Mouse (Mus musculus): ENCODE measurements around the gene Vmn1r196. TPM values are rescaled to one million over a fixed set of nuclear protein-coding genes. Genes with fewer than 3 reads are reported as not detected.
"Not testable (repeated sequence)": the region's sequence is repeated elsewhere in the genome, so short reads cannot be mapped to it uniquely, and the experiment has no call there.

Gene Vmn1r196
- total RNA-seq (2015; ENCODE audit: low replicate concordance) (not detected in 2 replicates), total RNA-seq (2017; ENCODE audit: low replicate concordance) (not detected in 2 replicates)

- ATAC-seq (replicated peaks; ENCODE audit: low FRiP score, poor library complexity, severe bottlenecking): no peak
Measured at GRCm38 (mm10) chr13:22289620-22290019, at the start of gene Vmn1r196. Vmn1r196 (plus strand) TSS chr13:22289920.

- ATAC-seq (replicated peaks; ENCODE audit: low FRiP score, poor library complexity, severe bottlenecking): no peak
Measured at GRCm38 (mm10) chr13:22243915-22244314, 45.8 kb upstream of the Vmn1r196 start, which contains the start of gene Vmn1r194. Vmn1r194 (plus strand) TSS chr13:22244215.

- not testable (repeated sequence) for ATAC-seq (replicated peaks; ENCODE audit: low FRiP score, poor library complexity, severe bottlenecking)
Measured at GRCm38 (mm10) chr13:22270222-22270621, 19.5 kb upstream of the Vmn1r196 start, which contains the start of gene Vmn1r195. Vmn1r195 (plus strand) TSS chr13:22270522.

- no peak for ATAC-seq (replicated peaks; ENCODE audit: low FRiP score, poor library complexity, severe bottlenecking)
Measured at GRCm38 (mm10) chr13:22271721-22272120, 18.0 kb upstream of the Vmn1r196 start.

- ATAC-seq (replicated peaks; ENCODE audit: low FRiP score, poor library complexity, severe bottlenecking): no peak
Measured at GRCm38 (mm10) chr13:22284578-22284977, 5.1 kb upstream of the Vmn1r196 start.

GRCm38 (mm10) chr13:22308075-22308474 lies 18.4 kb downstream of the Vmn1r196 start:
- ATAC-seq (replicated peaks; ENCODE audit: low FRiP score, poor library complexity, severe bottlenecking): not testable (repeated sequence)

- ATAC-seq (replicated peaks; ENCODE audit: low FRiP score, poor library complexity, severe bottlenecking): no peak
Measured at GRCm38 (mm10) chr13:22315361-22315760, 25.6 kb downstream of the Vmn1r196 start.

GRCm38 (mm10) chr13:22317366-22317765 lies 27.6 kb downstream of the Vmn1r196 start:
- no peak for ATAC-seq (replicated peaks; ENCODE audit: low FRiP score, poor library complexity, severe bottlenecking)

GRCm38 (mm10) chr13:22320091-22320490 lies 30.4 kb downstream of the Vmn1r196 start:
- no peak for ATAC-seq (replicated peaks; ENCODE audit: low FRiP score, poor library complexity, severe bottlenecking)

GRCm38 (mm10) chr13:22324289-22324688 lies 34.6 kb downstream of the Vmn1r196 start, which contains the start of gene Vmn1r197:
Vmn1r197 (plus strand) TSS chr13:22324589.
- ATAC-seq (replicated peaks; ENCODE audit: low FRiP score, poor library complexity, severe bottlenecking): no peak

- no peak for ATAC-seq (replicated peaks; ENCODE audit: low FRiP score, poor library complexity, severe bottlenecking)
Measured at GRCm38 (mm10) chr13:22333269-22333668, 43.5 kb downstream of the Vmn1r196 start.

- no peak for ATAC-seq (replicated peaks; ENCODE audit: low FRiP score, poor library complexity, severe bottlenecking)
Measured at GRCm38 (mm10) chr13:22335565-22335964, 45.8 kb downstream of the Vmn1r196 start.

Other genes with a start within 250 kb of the Vmn1r196 start
- gene Hist1h4i, start 248.6 kb upstream of the Vmn1r196 start, total RNA-seq (2015; ENCODE audit: low replicate concordance): 32.4 and 38.2 TPM in 2 replicates
- gene Hist1h4i, start 248.6 kb upstream of the Vmn1r196 start, total RNA-seq (2017; ENCODE audit: low replicate concordance): 129 and 151 TPM in 2 replicates
- 3.7 and 12.3 TPM in 2 replicates for gene Hist1h2ag, start 247.0 kb upstream of the Vmn1r196 start, total RNA-seq (2015; ENCODE audit: low replicate concordance)
- 705 and 715 TPM in 2 replicates for gene Hist1h2ag, start 247.0 kb upstream of the Vmn1r196 start, total RNA-seq (2017; ENCODE audit: low replicate concordance)
- 17.9 and 23.8 TPM in 2 replicates for gene Hist1h2bj, start 246.7 kb upstream of the Vmn1r196 start, total RNA-seq (2015; ENCODE audit: low replicate concordance)
- gene Hist1h2bj, start 246.7 kb upstream of the Vmn1r196 start, total RNA-seq (2017; ENCODE audit: low replicate concordance): 272 and 275 TPM in 2 replicates
- not detected in 2 replicates for gene Vmn1r188, start 205.5 kb upstream of the Vmn1r196 start, total RNA-seq (2015; ENCODE audit: low replicate concordance)
- not detected in 2 replicates for gene Vmn1r188, start 205.5 kb upstream of the Vmn1r196 start, total RNA-seq (2017; ENCODE audit: low replicate concordance)
- gene Vmn1r189, start 184.1 kb upstream of the Vmn1r196 start, total RNA-seq (2015; ENCODE audit: low replicate concordance): not detected in 2 replicates
- 0.43 TPM in 1 of 2 replicates, not detected in the other for gene Vmn1r189, start 184.1 kb upstream of the Vmn1r196 start, total RNA-seq (2017; ENCODE audit: low replicate concordance)
- not detected in 2 replicates for gene Vmn1r191, start 106.0 kb upstream of the Vmn1r196 start, total RNA-seq (2015; ENCODE audit: low replicate concordance)
- not detected in 2 replicates for gene Vmn1r191, start 106.0 kb upstream of the Vmn1r196 start, total RNA-seq (2017; ENCODE audit: low replicate concordance)
- gene Vmn1r192, start 98.8 kb upstream of the Vmn1r196 start, total RNA-seq (2015; ENCODE audit: low replicate concordance): not detected in 2 replicates
- gene Vmn1r192, start 98.8 kb upstream of the Vmn1r196 start, total RNA-seq (2017; ENCODE audit: low replicate concordance): not detected in 2 replicates
- gene Vmn1r193, start 66.8 kb upstream of the Vmn1r196 start, total RNA-seq (2015; ENCODE audit: low replicate concordance): not detected in 2 replicates
- not detected in 2 replicates for gene Vmn1r193, start 66.8 kb upstream of the Vmn1r196 start, total RNA-seq (2017; ENCODE audit: low replicate concordance)
- gene Vmn1r194, start 45.7 kb upstream of the Vmn1r196 start, total RNA-seq (2015; ENCODE audit: low replicate concordance): not detected in 2 replicates
- gene Vmn1r194, start 45.7 kb upstream of the Vmn1r196 start, total RNA-seq (2017; ENCODE audit: low replicate concordance): not detected in 2 replicates
- gene Vmn1r195, start 19.4 kb upstream of the Vmn1r196 start, total RNA-seq (2015; ENCODE audit: low replicate concordance): not detected in 2 replicates
- gene Vmn1r195, start 19.4 kb upstream of the Vmn1r196 start, total RNA-seq (2017; ENCODE audit: low replicate concordance): not detected in 2 replicates
- not detected in 2 replicates for gene Vmn1r197, start 34.7 kb downstream of the Vmn1r196 start, total RNA-seq (2015; ENCODE audit: low replicate concordance)
- gene Vmn1r197, start 34.7 kb downstream of the Vmn1r196 start, total RNA-seq (2017; ENCODE audit: low replicate concordance): not detected in 2 replicates
- not detected in 2 replicates for gene Vmn1r198, start 60.4 kb downstream of the Vmn1r196 start, total RNA-seq (2015; ENCODE audit: low replicate concordance)
- gene Vmn1r198, start 60.4 kb downstream of the Vmn1r196 start, total RNA-seq (2017; ENCODE audit: low replicate concordance): not detected in 2 replicates
- gene Vmn1r199, start 89.9 kb downstream of the Vmn1r196 start, total RNA-seq (2015; ENCODE audit: low replicate concordance): not detected in 2 replicates
- not detected in 2 replicates for gene Vmn1r199, start 89.9 kb downstream of the Vmn1r196 start, total RNA-seq (2017; ENCODE audit: low replicate concordance)
- gene Vmn1r200, start 100.5 kb downstream of the Vmn1r196 start, total RNA-seq (2015; ENCODE audit: low replicate concordance): not detected in 2 replicates
- not detected in 2 replicates for gene Vmn1r200, start 100.5 kb downstream of the Vmn1r196 start, total RNA-seq (2017; ENCODE audit: low replicate concordance)
- not detected in 2 replicates for gene Vmn1r201, start 182.0 kb downstream of the Vmn1r196 start, total RNA-seq (2015; ENCODE audit: low replicate concordance)
- not detected in 2 replicates for gene Vmn1r201, start 182.0 kb downstream of the Vmn1r196 start, total RNA-seq (2017; ENCODE audit: low replicate concordance)
- gene Vmn1r202, start 215.5 kb downstream of the Vmn1r196 start, total RNA-seq (2015; ENCODE audit: low replicate concordance): not detected in 2 replicates
- not detected in 2 replicates for gene Vmn1r202, start 215.5 kb downstream of the Vmn1r196 start, total RNA-seq (2017; ENCODE audit: low replicate concordance)
- not detected in 2 replicates for gene Vmn1r203, start 228.2 kb downstream of the Vmn1r196 start, total RNA-seq (2015; ENCODE audit: low replicate concordance)
- gene Vmn1r203, start 228.2 kb downstream of the Vmn1r196 start, total RNA-seq (2017; ENCODE audit: low replicate concordance): 0.14 TPM in 1 of 2 replicates, not detected in the other

All from erythroblast, adult 5-6 weeks (primary cell).